Mouse (Mus musculus) heart, adult 2 months (tissue): Measurements from ENCODE around the gene Tarbp2.

ENCODE experiments used
- CTCF ChIP-seq: fragments of 200-600 bp; IDR thresholded peaks from 2 replicates; pipeline ENCODE4 v1.8.1; 2022; ENCODE audit warnings: antibody characterized with exemption, mild to moderate bottlenecking, moderate library complexity
- EP300 ChIP-seq: fragments of 200-500 bp; IDR thresholded peaks from 2 replicates; pipeline ENCODE4 v1.6.1; 2011; ENCODE audit warnings: low read depth, low read length, control low read depth; ENCODE audit not compliant: insufficient read depth
- POLR2A ChIP-seq: fragments of 200-500 bp; IDR thresholded peaks from 2 replicates; pipeline ENCODE4 v1.6.1; 2011; ENCODE audit warnings: mild to moderate bottlenecking, low read depth, low read length, control low read depth; ENCODE audit not compliant: insufficient read depth

- no peak for TF ChIP-seq CTCF
- no peak for TF ChIP-seq POLR2A
- no peak for TF ChIP-seq EP300
Observed at GRCm38 (mm10) chr15:102510110-102510509, 7.9 kb upstream of the Tarbp2 start.
